Mouse (Mus musculus): ENCODE results near the gene Smg7.

DNA sequence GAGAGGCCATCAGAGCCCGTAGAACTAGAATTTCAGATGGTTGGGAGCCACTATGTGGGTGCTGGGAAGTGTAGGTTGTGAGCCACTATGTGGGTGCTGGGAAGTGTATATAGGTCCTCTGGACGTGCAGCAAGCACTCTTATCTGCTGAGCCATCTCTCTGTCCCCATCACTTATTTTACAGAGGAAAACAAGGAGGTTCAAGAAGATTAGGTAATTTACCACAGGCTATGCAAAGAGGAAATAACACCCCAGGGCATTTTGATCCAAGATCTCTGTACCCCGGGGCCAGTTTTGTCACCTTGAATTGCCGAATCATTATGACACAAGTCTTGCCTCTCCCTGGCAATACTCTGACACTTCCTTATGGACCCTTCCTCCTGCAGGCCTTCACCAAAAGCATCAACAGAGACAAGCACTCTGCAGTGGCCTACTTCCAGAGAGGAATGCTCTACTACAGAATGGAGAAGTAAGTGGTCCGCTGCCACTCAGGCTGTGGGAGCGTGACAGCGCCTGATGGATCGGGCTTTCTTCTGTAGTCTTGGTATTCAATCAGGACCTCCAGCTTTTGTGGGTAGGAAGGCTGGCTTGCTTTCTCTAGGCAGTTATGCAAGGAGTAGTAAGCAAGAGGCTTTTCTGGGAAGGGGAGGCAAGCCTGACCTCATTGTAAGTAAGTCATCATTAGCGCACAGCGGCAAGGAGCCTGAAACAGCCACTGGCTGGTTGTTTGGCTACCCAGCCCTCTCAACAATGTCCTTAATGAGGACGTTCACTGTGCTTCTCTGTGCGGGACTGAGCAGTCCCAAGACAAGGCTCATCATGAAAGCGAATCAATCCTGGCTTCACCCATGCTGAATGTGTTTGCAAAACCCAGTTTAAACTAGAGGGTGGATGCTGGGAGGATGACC, 91.7 kb downstream of the Smg7 start:
- no peak for TF ChIP-seq MAFK (IDR thresholded peaks at IDR 0.05; ENCODE audit: insufficient read depth, low read depth, low read length)
- TF ChIP-seq CHD2 (IDR thresholded peaks at IDR 0.05; ENCODE audit: low read depth, low read length): no peak

Measured in ES-E14 (cell line).